Mouse (Mus musculus) gastrocnemius, postnatal 4 days (tissue): ENCODE results near the gene Rpl36a. TPM values are rescaled to one million over a fixed set of nuclear protein-coding genes. Genes with fewer than 3 reads are reported as not detected.
"Not testable (repeated sequence)": the region's sequence is repeated elsewhere in the genome, so short reads cannot be mapped to it uniquely, and the experiment has no call there.

ENCODE experiments used
- DNase-seq, 2 experiments: peaks; one replicate each; pipeline ENCODE4 v3.0.0; 2021 to 2022; ENCODE audit warnings: low spot score in 2 of 2, mixed read lengths in 2 of 2
- long read RNA-seq, 2 experiments: library from polyadenylated mRNA; stranded (forward); transcript quantifications; one replicate each; pipeline ENCODE4 v2.0.0; 2021
- total RNA-seq, 2 experiments: library from RNA; stranded (reverse); gene quantifications; 2 replicates each; pipeline ENCODE4 v1.2.3; 2021

The Rpl36a gene
- 100 to 1,000 TPM; 345 to 347 TPM for total RNA-seq
- long read RNA-seq, experiment 1, transcript Rpl36a-201 (5 exons, 483 nt) = major isoform, 89 of 92 reads
- long read RNA-seq, experiment 1, partial matches to known transcripts = 1 of 92 reads
- long read RNA-seq, experiment 1, other reads (novel, unspliced or antisense) = 1 of 92 reads
- long read RNA-seq, experiment 2, transcript Rpl36a-201 (5 exons, 483 nt) = major isoform, 120 of 126 reads
- long read RNA-seq, experiment 2, partial matches to known transcripts = 1 of 126 reads
- long read RNA-seq, experiment 2, other reads (novel, unspliced or antisense) = 3 of 126 reads

DNA sequence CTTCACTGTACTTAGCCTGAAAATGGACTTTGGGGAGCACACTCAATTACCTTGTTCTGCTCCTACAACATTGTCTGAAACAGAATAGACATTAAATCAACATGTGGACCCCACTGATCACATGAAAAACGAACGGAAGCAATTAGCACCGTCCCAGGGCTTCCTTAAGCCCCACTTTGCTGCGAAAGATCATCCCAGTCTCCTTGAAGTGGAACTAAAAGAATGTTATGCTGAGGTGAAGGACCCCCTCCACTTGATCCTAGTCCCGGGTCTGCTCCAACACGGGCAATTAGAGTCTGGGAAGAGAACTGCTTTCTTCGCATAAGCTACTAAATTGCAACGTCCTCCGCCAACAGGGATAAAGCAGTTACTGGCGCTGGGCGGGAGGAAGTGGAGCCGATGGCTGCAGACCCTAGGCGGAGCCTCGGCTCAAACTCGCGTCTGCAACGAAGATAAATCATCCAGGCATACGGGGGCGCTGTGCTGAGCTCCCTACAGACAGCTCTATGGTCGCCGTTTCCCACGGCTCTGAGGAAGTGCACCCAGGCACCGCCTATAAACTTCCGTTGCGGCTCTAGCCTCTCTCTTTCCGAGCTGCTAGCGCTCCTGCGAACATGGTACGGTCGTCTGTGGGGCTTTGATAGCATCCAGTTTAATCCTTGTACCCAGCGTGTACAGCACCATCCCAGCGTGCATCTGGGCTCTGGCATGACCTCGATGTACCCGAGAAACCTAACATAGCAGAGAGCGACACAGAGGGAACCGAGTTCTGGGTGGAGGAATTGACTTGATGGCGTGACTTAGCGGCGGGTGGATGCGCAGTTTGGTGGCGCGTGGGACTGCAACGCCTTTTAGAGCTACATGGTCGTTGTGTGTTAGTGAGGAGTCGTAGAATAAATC, at the start of gene Rpl36a:
Gene Rpl36a (plus strand): TSS at position 552 of the 900 bp plus-strand sequence.
- peak; percentile 84 to 88 for DNase-seq

DNA sequence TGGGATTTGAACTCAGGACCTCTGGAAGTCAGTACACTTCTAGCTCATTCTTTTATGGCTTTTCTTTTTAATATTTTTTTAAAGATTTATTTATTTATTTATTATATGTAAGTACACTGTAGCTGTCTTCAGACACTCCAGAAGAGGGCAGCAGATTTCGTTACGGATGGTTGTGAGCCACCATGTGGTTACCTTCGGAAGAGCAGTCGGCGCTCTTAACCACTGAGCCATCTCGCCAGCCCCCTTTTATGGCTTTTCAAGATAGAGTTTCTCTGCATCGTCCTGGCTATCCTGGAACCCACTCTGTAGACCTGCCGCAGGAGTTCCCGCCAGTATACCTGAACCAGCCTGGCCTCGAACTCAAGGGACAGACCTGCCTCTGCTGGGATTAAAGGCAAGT, 45.7 kb upstream of the Rpl36a start:
- not testable (repeated sequence) for DNase-seq

DNA sequence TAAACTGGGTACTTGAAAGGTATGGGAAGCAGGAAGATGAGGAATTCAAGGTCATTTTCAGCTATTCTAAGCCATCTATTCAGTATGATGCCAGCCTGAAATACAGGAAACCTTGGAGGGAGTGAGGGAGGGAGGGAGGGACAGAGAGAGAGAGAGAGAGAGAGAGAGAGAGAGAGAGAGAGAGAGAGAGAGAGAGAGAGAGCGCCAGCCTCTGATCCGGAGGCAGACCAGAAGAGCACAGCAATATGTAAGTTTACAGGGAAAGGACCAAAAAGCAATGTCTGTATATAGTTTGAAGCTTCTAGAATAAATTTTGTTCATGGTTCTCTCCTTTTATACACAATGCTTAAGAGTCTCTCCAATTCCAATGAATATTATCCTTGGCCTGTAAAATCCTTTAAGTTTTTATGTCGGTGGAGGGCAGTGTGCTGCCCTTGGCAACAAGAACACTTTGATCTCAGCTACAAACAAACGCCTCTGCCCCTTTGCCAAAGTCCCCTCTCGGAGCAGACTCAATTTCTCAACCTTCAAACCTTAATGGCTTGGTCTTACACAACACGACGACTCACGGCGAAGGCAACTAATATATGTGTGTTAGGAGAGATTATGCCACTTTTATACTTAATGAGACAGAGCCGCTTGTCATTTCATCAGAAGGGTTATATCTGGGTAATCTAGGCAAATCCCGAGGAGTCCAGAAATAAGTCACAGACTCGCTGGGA, 44.9 kb upstream of the Rpl36a start:
- no peak for DNase-seq

DNA sequence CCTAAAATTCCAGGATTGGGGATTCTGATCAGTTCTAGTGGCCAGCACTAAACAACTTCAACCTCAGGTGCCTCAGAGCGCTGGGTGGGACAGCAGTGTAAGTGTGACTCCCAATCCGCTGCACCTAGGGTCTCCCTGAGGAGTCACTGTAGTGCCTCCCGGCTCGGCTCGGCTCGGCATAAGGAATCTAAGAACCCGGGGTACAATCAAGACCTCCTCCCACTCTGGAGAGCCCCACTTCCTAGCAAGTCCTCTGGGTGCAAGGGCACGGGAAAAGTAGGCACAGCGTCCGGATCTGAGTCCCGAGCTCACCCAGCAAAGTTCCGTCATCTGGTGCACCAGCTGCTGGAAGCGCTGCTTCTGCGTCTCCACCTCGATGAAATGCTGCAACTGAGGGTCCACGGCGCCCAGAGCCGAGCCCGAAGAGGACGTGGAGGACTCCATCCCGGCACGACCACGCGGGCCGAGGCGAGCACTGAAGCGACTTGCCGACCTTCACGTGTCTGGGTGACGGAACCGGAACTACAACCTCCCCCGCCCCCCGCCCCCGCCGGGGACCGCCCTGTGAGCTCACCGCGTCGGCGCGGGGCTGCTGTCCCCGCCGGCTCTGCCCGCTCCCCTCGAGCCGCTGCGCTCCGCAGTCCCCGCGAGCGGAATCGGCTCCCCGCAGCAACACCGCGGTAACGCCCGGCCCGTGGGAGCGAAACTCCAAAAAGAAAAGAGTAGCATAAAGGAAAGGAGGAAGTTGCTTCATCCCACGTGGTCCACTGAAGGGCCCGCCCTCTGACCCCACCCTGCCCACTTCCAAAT, 44.1 kb upstream of the Rpl36a start, which contains the start of gene Timm8a1:
Gene Timm8a1 (minus strand): TSS at position 721 of the 810 bp plus-strand sequence.
- peak; percentile 39 to 50 for DNase-seq

DNA sequence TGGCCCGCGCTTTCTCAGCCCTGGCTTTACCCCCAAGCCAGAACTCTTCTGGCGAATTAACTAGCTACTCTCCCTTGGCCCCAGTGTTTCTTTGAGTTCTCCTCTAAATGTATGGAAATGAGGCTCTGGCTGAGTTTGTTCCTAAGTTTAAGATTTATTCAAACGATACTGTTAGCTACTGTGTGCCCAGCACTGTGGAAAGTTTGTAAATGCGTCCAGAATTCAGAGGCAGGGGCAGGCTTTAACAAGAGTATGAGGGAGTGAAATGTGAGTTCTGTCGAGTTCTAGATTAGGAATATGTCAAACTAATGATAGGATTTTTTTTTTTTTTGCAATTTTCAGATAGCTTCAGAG, 43.5 kb upstream of the Rpl36a start:
- DNase-seq = no peak

DNA sequence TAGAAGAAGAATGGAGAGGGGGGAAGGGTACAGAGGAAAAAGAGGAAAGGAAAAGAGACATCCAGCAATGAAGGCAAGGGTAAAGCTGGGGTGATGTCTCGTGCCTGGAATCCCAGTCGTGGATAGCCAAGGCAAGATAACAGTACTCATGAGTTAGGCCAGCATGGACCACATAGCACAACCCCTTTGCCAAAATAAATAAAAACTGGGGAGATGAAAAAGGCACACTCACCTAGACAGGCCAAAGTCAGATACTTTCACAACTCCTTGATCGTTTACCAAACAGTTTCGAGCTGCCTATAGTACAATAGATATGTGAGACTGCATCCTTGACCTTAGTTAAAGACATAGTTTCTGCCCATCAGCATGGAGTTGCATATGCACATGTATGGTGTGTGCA, 38.1 kb upstream of the Rpl36a start:
- DNase-seq = no peak

DNA sequence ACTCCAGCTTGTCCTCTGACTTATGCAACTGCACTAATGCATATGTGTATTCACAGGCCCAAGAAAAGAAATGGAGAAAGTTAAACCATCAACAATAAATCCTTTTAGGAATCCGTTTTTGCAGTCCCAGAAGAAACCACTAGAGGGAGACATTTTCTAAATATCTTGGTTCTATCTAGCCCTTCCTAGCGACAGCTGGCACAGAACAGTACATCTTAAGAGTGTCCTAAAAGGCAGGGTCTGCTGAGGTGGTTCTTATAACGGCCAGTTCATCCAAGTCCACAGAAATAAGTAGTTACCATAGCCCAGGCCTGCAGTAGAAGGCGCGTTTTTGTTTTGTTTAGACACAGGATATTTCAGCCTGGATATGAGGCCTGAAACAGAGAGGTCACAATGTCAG, 34.6 kb upstream of the Rpl36a start:
- no peak for DNase-seq

DNA sequence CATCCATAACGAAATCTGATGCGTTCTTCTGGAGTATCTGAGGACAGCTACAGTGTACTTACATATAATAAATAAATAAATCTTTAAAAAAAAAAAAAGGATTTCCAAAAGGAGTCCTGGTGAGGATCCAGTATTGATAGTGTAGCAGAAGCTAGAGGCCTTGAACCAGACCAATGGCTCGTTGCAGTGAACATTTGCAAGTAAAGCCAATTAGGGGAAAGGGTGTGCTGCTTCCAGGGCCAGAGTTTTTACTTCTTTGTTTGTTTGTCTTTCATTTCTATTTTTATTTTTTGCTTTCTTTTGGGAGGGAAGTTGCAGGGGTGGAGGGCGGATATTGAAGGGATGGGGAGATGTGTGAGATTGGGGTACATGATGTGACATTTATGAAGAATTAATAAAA, 32.1 kb upstream of the Rpl36a start:
- no peak for DNase-seq

DNA sequence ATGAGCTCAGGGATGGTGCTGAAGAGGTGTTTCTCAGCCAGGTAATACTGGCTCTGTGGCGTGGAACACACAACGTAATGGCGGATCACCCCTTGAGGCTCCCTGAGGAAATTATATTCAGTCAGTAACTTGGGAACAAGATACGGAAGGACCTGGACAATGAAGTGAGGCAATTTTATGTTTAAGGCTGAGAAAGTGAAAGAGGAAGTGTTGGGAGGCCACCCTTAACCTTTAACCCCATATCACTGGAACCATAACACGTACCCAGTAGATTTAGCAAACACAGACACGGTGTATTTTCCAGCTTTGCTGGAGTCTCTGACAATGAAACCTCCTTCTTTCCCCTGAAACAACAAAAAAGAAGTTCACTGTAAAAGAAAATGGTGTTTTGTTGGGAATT, 31.0 kb upstream of the Rpl36a start:
- no peak for DNase-seq

DNA sequence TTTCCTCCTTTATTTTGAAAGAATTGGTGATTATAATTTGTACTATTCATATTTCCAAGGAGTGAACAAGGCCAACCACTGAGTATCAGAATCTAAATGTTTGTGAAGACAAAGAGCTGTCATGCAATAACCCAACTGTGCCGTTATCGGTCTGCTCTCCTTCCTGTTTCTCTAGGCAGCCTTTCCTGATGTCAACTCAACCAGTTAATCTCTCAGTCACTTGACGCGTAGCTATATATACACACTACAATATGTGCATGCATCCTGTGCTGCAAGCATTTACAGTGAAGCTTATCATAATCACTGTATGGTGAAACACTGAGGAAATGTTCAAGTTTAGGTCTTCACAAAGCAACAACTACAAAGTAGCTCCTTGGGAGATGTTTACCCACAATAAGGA, 21.1 kb upstream of the Rpl36a start:
- no peak for DNase-seq

DNA sequence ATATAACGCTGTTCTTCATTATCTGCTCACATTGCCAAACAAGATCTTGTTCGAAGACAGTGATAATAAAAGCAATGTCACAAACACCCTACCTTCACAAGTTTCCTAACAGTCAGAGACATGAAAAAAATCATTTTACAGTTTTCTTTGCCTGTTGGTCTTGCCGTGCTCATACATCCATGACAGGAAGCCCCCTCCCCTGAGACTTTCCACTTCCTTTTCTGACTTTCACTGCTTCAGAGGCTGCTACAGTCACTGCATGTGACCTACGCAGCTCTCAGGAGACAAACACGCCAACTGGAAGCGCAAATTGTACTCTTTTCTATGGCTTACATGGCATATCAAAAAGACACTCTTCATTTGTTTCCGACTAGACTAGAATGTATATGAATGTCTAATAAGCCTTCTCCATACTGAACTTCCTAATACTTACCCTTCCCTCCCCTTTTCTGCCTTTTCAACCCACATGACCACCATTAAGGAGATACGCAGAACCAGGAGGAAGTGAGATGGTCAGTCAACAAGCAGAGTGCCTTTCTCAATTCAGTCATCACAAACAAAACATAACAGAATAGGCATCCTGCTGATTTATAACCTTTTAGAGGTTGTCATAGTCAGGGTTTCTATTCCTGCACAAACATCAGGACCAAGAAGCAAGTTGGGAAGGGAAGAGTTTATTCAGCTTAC, 18.8 kb upstream of the Rpl36a start:
- DNase-seq = no peak

DNA sequence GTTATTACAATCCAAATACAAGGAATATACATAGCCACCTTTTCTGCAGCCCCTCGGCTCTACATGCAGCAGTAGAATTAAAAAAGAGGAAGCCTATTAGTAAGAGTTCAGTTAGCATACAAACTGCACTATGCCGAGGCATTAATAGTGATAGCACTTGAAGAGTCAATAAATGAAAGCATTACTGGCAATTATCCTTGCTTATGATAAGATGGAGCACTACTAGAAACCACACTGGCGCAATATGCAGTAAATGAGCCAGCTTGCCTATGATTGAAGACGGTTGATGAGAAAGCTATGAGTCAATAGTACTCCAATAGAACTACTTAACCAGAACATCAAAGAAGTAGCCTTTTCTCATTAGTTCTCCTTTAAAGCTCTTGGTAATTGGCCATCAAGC, 7.6 kb upstream of the Rpl36a start:
- DNase-seq = no peak

DNA sequence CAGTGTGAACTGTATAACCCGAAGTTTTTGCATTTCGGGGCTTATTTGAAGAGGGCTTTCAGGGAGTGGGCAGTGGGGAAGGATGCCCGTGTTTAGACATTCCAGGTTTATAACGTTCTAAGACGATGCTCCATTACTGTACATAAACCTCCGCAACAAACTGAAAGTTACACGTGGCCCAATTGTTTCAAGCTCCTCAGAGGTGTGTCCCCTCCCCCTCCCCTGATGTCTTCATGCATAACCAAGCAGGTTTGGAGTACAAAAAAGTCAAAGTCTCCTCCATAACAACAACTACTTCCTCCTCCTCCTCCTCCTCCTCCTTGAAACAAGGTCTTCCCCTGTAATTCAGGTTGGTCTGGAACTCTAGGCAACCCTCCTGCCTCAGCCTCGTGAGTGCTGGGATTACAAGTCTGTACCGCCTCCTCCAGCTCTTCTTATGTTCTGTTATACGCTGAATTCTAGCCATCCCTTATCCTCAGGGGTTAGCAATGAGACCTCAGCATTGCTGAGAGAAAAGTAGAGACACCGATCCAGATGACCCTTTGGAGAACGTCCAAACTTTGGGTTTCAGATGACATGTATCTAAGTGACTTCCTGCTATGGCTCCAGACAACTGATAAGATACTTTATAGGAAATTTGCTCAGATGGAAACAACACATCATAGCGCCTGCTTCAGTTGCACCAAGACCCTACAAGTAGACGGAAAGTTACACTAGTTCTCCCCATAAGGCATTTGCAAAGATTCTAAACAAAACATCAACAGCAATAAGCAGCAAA, 4.7 kb upstream of the Rpl36a start:
- no peak for DNase-seq

DNA sequence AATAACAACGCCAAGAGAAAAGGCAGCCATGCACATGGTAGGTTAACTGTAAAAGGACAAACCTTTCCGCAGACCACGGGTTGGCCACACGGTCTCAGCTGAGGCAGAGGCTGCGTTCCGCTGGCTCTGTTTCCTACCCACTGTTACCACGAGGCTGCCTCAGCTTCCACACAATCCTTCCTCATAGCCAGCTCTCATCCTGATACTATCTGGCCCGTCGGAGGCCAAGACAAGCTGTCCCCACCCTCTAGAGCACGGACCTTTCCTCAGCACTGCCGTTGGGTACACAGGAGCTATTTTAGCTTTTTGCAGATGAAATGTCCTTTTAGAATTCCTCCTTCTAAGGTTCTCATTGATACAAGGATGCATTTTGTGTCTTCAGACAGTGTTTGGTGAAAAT, 3.2 kb upstream of the Rpl36a start:
- DNase-seq = no peak

DNA sequence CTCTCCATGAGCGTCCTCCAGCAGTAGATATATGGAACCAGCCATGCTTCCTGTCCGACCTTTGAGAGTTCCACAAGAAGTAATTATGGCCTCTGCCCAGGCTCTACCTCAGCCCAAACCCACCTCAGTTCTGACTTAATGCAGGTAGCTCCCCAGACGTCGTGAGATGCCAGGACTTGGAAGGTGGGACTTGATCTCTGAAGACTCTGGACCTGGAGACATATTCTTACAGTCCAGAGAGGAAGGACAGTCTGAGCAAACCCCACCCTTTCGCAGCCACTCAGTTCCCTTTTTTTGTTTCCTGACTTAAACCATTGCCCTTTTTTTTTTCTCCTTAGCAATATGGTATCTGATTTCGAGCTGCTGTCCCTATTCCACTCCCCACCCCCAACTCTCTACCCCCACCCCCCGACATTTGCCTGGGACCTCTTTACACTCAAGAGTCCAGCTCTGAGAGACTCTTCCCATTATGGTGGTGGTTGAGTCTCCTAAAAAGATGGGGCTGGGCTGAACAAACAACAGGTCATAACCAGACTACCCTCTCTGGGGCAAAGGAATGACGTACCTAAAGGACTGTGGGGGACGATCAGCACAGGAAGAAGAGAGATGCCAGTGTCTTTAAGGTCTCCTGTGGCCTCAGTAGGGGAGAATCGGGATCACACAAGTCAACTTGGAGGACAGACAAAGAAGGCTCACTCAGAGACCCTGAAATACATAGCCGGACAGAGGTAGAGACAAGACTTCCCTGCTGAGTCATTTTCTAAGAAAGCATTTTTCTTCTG, 2.4 kb upstream of the Rpl36a start, which contains the start of gene Btk:
Gene Btk (minus strand): TSS at position 683 of the 782 bp plus-strand sequence.
- DNase-seq = no peak

DNA sequence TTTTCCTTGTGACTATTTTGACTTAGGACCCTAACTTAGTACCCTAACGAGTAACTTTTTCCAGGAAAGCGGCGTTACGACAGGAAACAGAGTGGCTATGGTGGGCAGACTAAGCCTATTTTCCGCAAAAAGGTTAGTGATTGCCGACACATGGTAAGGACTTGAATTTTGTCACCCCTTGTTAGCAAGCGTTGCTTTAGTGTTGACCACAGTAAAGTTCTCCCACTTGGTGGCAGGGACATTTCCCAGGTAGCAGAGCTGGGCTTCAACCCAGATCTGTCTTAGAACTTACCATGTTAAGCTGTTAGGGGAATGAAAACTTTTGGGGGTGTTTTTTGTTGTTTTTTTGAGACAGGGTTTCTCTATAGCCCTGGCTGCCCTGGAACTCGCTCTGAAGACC, 993 bp downstream of the Rpl36a start:
- no peak for DNase-seq

DNA sequence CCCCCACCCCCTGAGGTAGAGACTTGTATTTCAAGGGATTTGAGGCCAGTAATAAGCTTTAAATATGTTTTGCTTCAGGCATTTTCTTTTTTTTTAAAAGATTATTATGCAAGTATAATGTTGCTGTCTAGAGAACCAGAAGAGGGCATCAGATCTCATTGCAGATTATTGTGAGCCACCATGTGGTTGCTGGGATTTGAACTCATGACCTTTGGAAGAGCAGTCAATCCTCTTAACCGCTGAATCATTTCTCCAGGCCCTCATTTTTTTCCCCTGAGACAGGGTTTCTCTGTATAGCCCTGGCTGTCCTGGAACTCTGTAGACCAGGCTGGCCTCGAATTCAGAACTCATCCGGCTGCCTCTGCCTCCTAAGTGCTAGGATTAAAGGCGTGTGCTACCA, 2.8 kb downstream of the Rpl36a start:
- DNase-seq = no peak

DNA sequence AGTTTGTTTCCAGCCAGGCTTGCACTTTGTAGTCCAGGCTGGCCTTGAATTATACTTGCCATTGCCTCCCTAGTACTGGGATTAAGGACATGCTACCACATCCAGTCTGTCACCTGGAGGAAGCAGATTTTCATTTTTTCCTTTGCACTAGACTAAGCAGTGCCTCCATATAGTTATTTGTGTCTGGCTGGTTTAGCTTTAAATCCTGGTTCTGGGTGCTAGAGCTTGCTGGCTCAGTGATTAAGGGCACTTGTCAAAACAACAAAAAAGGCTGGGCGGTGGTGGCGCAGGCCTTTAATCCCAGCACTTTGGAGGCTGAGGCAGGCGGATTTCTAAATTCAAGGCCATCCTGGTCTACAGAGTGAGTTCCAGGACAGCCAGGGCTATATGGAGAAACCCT, 3.5 kb downstream of the Rpl36a start:
- DNase-seq = no peak

DNA sequence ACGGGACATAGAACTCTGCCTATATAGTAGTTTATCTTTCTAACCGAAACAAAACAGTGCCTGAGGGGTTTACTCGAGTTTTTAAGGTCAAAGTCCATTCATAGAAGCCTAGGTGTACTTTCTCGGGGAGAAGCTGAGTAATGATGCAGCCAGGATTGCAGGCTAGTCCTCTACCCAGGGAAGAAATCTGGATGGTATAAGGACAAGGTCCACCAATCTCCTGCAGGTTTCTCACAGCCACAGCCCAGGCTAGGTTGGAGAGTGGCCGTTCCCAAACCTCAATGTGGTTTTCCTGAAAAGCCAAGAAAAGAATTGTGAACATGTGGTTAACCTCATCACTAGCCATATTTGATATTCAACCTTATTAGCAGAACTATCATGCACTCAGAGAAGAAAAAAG, 4.4 kb downstream of the Rpl36a start:
- no peak for DNase-seq
